Mouse (Mus musculus) heart, adult 9 months (tissue): ENCODE measurements around the gene Nudt3.

Experiments
- DNase-seq, 2 experiments: peaks; one replicate each; pipeline ENCODE4 v3.0.0; 2022; ENCODE audit warnings: low spot score in 2 of 2

Nudt3 gene

GRCm38 (mm10) chr17:27603036-27603435 is 20.3 kb downstream of the Nudt3 start:
- no peak for DNase-seq

- DNase-seq, result no peak
Observed at GRCm38 (mm10) chr17:27600869-27601268, 22.4 kb downstream of the Nudt3 start.

DNA sequence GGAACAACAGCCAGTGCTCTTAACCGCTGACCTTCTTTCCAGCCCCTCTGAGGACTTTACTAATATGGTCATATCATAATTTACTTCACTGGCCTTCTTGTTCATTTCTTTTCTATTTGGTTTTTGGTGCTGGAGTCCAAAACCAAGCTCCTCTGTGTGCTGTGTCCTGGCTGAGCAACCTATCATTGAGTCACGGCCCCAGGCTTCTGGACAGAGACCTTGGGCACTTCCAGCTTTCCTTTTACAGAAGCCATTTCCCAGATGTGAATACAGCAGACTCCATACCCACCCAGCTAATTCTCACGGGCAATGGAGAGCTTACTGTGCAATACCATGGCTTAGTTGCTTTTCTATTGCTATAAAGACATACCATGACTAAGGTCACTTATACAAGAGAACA is 23.0 kb downstream of the Nudt3 start:
- DNase-seq, result no peak

- DNase-seq, result peak; percentile 56 to 61
Observed at GRCm38 (mm10) chr17:27596376-27597190, 26.7 kb downstream of the Nudt3 start.

- DNase-seq, result no peak
Observed at GRCm38 (mm10) chr17:27595659-27596375, 27.5 kb downstream of the Nudt3 start.

- no peak for DNase-seq
Observed at GRCm38 (mm10) chr17:27592565-27592910, 30.8 kb downstream of the Nudt3 start.

GRCm38 (mm10) chr17:27591826-27592564 is 31.3 kb downstream of the Nudt3 start:
- DNase-seq, result no peak

GRCm38 (mm10) chr17:27588231-27588630 is 35.1 kb downstream of the Nudt3 start:
- no peak for DNase-seq

GRCm38 (mm10) chr17:27587252-27587651 is 36.0 kb downstream of the Nudt3 start:
- peak; percentile 58 to 75 for DNase-seq

GRCm38 (mm10) chr17:27586661-27587060 is 36.6 kb downstream of the Nudt3 start:
- DNase-seq, result peak in 1 of 2 experiments; percentile 61

DNA sequence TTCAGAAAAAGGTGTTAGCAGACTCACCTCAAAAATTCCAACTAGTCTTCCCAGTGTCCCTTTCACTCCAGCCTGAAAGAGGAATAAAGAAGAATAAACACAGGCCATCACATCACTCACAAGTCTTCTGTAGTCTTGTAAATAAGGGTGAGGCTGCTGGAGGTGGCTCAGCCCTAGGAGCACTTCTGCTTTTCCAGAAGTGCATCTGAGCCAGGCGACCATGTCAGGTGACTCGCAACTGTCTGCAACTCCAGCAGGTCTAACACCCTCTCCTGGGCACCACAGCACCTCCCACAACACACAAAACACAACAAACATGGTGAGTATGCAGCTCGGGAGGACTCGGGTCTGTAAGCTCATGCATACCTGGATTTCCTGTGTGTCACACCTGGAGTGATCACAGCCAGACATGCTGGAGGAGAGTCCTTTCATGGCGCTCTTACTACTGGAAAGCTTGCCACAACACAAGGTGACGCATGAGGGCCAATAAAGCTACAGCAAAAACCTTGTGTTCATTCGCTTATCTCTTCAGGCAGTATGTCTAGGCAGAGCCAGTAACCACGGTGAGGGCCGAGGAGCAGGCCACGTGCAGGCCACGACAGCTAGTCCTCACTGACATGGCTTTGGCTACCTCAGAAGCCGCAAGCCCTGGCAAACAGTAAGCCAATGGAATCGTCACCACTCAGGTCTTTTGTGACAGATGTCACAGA is 40.0 kb downstream of the Nudt3 start:
- no peak for DNase-seq

- no peak for DNase-seq
Observed at GRCm38 (mm10) chr17:27580392-27581068, 42.8 kb downstream of the Nudt3 start.

- DNase-seq, result no peak
Observed at GRCm38 (mm10) chr17:27579816-27580215, 43.5 kb downstream of the Nudt3 start.

GRCm38 (mm10) chr17:27578487-27578886 is 44.8 kb downstream of the Nudt3 start:
- DNase-seq, result no peak

DNA sequence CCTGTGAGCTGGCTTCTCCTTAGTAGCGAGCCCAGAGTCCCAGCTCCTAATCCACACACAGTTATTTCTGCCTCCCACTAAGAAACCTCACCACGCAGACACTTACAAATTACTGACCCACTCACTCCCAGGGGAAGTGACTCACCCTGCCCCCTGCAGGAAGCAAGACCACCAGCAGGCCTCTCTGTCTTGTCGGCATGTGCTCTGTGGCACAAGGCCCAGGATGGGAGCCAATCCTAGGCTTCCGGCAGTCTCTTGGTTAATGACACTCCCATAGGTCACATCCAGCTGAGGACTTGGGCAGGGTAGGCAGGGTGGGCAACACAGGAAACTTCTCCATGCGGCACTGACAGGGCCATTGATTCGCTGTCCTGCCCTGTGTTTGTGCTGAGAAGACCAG is 45.8 kb downstream of the Nudt3 start:
- no peak for DNase-seq

DNA sequence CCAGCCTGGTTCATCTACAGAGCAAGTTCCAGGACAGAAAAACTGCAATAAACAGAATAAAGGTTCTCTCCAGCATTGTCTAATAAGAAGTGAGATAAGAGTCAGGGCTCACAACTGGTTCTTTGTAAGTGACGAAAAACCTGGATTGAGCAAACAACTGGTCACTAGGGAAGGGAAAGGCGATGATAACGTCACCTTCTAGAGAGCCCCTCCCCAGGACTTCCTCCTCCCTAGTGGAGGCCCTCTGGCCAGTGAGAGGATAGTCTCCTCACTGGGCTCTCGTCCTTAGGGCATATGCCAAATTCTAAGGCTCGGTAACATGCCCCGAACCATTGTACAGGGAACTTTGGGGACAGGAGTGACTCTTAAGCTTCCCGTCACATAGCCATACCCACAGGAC is 47.2 kb downstream of the Nudt3 start:
- DNase-seq, result no peak

GRCm38 (mm10) chr17:27575116-27575776 is 48.0 kb downstream of the Nudt3 start:
- no peak for DNase-seq

DNA sequence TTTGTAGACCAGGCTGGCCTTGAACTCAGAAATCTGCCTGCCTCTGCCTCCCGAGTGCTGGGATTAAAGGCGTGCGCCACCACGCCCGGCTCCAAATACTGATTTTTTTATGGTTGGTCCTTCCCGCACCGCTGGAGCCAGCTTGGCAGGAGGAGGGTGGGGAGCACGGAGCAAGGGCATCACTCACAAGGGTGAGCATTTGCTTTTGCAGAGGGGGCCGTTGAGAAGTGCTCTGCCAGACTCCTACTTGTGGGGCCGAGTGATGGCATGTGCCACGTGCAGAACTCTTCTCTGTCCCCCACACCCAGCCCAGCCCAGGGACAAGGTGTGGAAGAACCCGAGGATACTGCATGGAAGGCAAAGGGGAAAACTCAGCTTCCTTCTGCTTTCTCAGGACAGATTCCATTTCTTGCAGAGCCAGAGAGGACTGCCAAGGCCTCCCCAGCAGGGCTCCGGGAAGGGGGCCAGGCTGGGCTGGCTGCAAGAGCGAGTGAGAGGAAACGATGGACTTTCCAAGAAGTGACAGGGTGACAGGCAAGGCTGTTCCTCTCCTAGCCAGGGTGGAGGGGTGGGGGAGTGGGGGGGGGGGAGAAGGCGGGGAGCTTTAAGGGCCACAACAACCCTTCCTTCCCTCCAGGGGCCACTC is 48.7 kb downstream of the Nudt3 start:
- peak; percentile 75 to 87 for DNase-seq

- DNase-seq, result no peak
Observed at GRCm38 (mm10) chr17:27573772-27574320, 49.4 kb downstream of the Nudt3 start.

DNA sequence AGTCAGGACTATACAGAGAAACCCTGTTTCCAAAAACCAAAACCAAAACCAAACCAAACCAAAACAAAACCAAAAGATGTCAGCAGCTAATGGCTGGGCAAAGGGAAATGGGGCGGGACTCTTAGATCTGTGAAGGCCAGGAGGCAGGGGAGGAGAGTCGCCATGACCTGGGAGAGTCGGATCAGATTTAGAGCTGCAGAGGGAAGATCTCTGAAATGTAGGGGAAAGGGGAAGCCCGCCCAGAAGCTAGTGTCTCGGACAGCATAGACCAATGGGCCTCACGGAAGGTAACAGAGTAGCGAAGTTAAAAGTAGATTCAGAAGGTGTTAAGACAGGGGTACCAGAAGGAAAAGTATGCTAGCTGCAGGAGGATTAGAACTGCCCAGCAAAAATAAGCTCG is 52.0 kb downstream of the Nudt3 start:
- DNase-seq, result no peak
